Mouse (Mus musculus) liver, embryonic 16.5 days (tissue): ENCODE data around the gene Ess2. TPM values are rescaled to one million over a fixed set of nuclear protein-coding genes. Genes with fewer than 3 reads are reported as not detected.

Experiments
- ATAC-seq: fragments of 200-750 bp; cut with Nextera tagmentation; 2 replicates; pipeline ENCODE4 v1.8.0; 2017; ENCODE audit warnings: low read depth, mild to moderate bottlenecking, moderate number of reproducible peaks, moderate library complexity
- H3K27ac ChIP-seq: fragments of 300-500 bp; sonication (generic); 2 replicates; pipeline ENCODE4 v1.5.1; 2014; ENCODE audit warnings: mild to moderate bottlenecking, low read length
- H3K27me3 ChIP-seq: fragments of 300-500 bp; sonication (generic); 2 replicates; pipeline ENCODE4 v1.6.1; 2014; ENCODE audit warnings: low read depth, low read length, mixed read lengths; ENCODE audit not compliant: control insufficient read depth, insufficient read depth
- H3K36me3 ChIP-seq: fragments of 300-500 bp; sonication (generic); 2 replicates; pipeline ENCODE4 v1.6.1; 2014; ENCODE audit warnings: mild to moderate bottlenecking; ENCODE audit not compliant: control insufficient read depth, insufficient read depth
- H3K4me1 ChIP-seq: fragments of 300-500 bp; sonication (generic); 2 replicates; pipeline ENCODE4 v1.6.1; 2014; ENCODE audit warnings: low read depth, low read length, mixed read lengths; ENCODE audit not compliant: control insufficient read depth
- H3K4me2 ChIP-seq: fragments of 300-500 bp; sonication (generic); 2 replicates; pipeline ENCODE4 v1.6.1; 2014; ENCODE audit warnings: low read depth, low read length, mixed read lengths
- H3K4me3 ChIP-seq: fragments of 300-500 bp; sonication (generic); 2 replicates; pipeline ENCODE4 v1.5.1; 2014; ENCODE audit warnings: low read depth, mild to moderate bottlenecking, low read length
- H3K9ac ChIP-seq: fragments of 300-500 bp; sonication (generic); 2 replicates; pipeline ENCODE4 v1.6.1; 2014; ENCODE audit warnings: low read depth, low read length
- H3K9me3 ChIP-seq: fragments of 300-500 bp; sonication (generic); replicated peaks from 2 replicates; pipeline ENCODE4 v1.6.1; 2016; ENCODE audit warnings: low read length; ENCODE audit not compliant: control insufficient read depth
- WGBS: fragments of 180-500 bp; shearing (Covaris S2); extraction: QIAGEN DNeasy Blood & Tissue Kit; methylation state at CpG from one replicate; pipeline ENCODE4 v1.1.7; 2014; ENCODE audit not compliant: insufficient replicate concordance; 5-methylcytosine and 5-hydroxymethylcytosine counted together
- polyA plus RNA-seq: library from polyadenylated mRNA; unstranded; fragments of >200 nt; fragmentation: Nextera tagmentation; extraction: Ambion mirVana; gene quantifications from 2 replicates; pipeline ENCODE4 v1.2.1, GENCODE M21; 2015

The Ess2 gene
- polyA plus RNA-seq, 1 experiment from 2014 or later, result 9.1 TPM

GRCm38 (mm10) chr16:17876096-17876495 lies 35.1 kb downstream of the Ess2 start:
- H3K4me1 ChIP-seq, result peaks cover 26% of the 10 kb centered on the region

DNA sequence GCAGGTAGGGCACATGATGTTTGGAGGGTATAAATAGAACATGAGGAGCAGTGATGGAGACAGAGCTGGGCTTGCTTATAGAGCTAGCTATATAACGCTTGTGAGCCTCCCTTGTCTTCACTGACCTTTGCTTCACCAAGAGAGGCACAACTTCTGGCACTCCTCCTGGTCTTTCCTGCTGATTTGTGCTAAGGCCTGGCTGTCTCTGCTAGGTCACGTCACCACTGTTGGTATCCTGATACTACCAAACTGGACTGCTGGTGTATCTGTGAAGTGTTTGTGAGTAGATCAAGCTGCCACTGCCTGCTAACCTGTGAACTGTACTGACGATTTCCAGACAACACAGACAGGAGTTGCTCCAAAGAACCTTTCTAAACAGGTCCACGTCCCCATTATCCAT lies 36.0 kb downstream of the Ess2 start:
- Histone ChIP-seq H3K27ac (no peak overlapping the region), H3K36me3 (peaks cover 6% of the 10 kb centered on the region), H3K4me2 (no peak overlapping the region), H3K27me3 (no peaks in the 10 kb centered on the region), H3K9ac (no peak overlapping the region), H3K9me3 (no peaks in the 10 kb centered on the region), H3K4me3 (no peak overlapping the region), H3K4me1 (peaks cover 30% of the 10 kb centered on the region)
- 74% methylated on average over 4 of the region's 4 CpGs for WGBS
- ATAC-seq, result no peak

More at GRCm38 (mm10) chr16:17876096-17876495, 35.1 kb downstream of the Ess2 start:
- WGBS, result 63% methylated on average over 1 of the region's 1 CpGs
- Histone ChIP-seq H3K4me2 (no peak overlapping the region), H3K9me3 (no peaks in the 10 kb centered on the region), H3K36me3 (peaks cover 6% of the 10 kb centered on the region), H3K27me3 (no peaks in the 10 kb centered on the region), H3K9ac (no peak overlapping the region), H3K4me3 (no peak overlapping the region), H3K27ac (no peak overlapping the region)
- ATAC-seq, result no peak

DNA sequence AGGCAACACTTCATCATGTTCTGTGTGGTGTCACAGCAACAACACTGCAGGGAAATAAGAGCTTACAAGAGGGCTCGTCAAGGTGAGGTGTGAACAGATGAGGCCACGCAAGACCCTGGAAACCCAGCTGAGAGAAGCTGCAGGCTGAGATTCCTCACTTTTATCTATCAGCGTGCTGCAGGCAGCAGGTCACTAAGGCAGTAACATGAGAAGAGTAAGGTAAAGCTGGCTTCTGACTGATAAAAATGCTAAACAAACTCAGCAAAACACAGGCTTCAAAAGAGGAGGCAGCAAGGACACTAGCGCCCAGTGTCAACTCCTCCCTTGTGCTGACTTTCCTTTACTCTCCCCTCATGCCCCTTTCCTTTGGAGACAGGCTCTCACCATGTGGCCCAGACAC lies 38.2 kb downstream of the Ess2 start:
- Histone ChIP-seq H3K27ac (no peak overlapping the region), H3K4me3 (no peak overlapping the region), H3K9me3 (no peaks in the 10 kb centered on the region), H3K4me1 (peaks cover 30% of the 10 kb centered on the region), H3K27me3 (no peaks in the 10 kb centered on the region), H3K9ac (no peak overlapping the region), H3K36me3 (peaks cover 6% of the 10 kb centered on the region), H3K4me2 (no peak overlapping the region)
- ATAC-seq, result peak; percentile 20; the same call in 1 of the 2 replicates
- 23% methylated on average over 4 of the region's 4 CpGs for WGBS

- no peak overlapping the region for H3K27ac ChIP-seq
- H3K4me1 ChIP-seq, result peaks cover 30% of the 10 kb centered on the region
- H3K9me3 ChIP-seq, result no peaks in the 10 kb centered on the region
- H3K9ac ChIP-seq, result no peak overlapping the region
- H3K36me3 ChIP-seq, result peaks cover 6% of the 10 kb centered on the region
- H3K4me3 ChIP-seq, result no peak overlapping the region
- ATAC-seq, result peak; percentile 77
- no peaks in the 10 kb centered on the region for H3K27me3 ChIP-seq
- peak overlapping the region; percentile 32 for H3K4me2 ChIP-seq
- 32% methylated on average over 5 of the region's 5 CpGs for WGBS
These were observed 39.9 kb downstream of the Ess2 start for GRCm38 (mm10) chr16:17871248-17871647.

- no peak overlapping the region for H3K4me2 ChIP-seq
- no peaks in the 10 kb centered on the region for H3K36me3 ChIP-seq
- WGBS, result 49% methylated on average over 6 of the region's 6 CpGs
- no peak overlapping the region for H3K9ac ChIP-seq
- H3K4me3 ChIP-seq, result no peak overlapping the region
- H3K4me1 ChIP-seq, result peaks cover 1% of the 10 kb centered on the region
- no peak for ATAC-seq
- H3K9me3 ChIP-seq, result no peaks in the 10 kb centered on the region
- H3K27me3 ChIP-seq, result no peaks in the 10 kb centered on the region
- H3K27ac ChIP-seq, result no peak overlapping the region
These were observed 45.4 kb downstream of the Ess2 start for GRCm38 (mm10) chr16:17865770-17866169.

DNA sequence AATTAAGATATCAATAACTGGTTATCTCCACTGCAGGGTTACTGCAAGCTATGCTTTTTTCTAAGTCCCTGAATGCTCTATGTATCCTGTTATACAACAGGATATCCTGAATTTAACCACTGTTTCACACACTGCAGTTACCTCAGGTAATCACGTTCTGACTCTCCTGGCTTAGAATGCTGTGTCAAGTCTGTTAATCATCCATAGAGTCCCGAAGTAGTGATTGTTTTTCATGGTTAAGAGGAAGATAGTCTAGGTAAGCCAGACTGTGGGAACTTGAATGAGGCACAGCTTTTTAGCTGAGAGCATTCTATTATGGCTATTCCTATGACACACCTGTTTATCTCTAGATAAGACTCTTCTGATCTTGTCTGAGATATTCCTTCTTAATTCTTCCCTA lies 45.9 kb downstream of the Ess2 start:
- H3K27me3 ChIP-seq, result no peaks in the 10 kb centered on the region
- 43% methylated on average over 2 of the region's 2 CpGs for WGBS
- H3K4me3 ChIP-seq, result no peak overlapping the region
- no peak overlapping the region for H3K9ac ChIP-seq
- H3K4me2 ChIP-seq, result no peak overlapping the region
- no peak for ATAC-seq
- no peaks in the 10 kb centered on the region for H3K9me3 ChIP-seq
- H3K4me1 ChIP-seq, result no peaks in the 10 kb centered on the region
- no peak overlapping the region for H3K27ac ChIP-seq
- H3K36me3 ChIP-seq, result no peaks in the 10 kb centered on the region

DNA sequence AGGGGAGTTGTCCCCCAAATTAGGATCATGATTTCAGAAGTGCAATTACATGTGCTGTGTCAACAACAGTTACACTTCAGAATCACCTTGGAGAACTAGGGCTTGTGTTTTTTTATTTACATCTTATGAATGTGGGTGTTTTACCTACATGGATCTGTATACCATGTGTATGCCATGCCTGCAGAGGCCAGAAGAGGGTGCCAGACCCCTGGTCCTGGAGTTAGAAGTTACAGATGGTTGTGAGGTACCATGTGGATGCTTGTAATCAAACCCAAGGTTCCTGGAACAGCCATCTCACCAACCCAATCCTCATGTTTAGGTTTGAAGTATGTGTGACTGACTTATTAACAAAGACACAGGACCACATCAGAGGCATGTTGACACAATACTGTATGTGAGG lies 52.6 kb downstream of the Ess2 start:
- Histone ChIP-seq H3K4me2 (no peak overlapping the region), H3K27ac (no peak overlapping the region), H3K4me1 (no peaks in the 10 kb centered on the region), H3K27me3 (no peaks in the 10 kb centered on the region), H3K4me3 (no peak overlapping the region), H3K9me3 (no peaks in the 10 kb centered on the region), H3K9ac (no peak overlapping the region), H3K36me3 (peaks cover 34% of the 10 kb centered on the region)
- no peak for ATAC-seq

- Histone ChIP-seq H3K4me1 (no peaks in the 10 kb centered on the region), H3K27me3 (no peaks in the 10 kb centered on the region), H3K4me2 (no peak overlapping the region), H3K36me3 (peaks cover 34% of the 10 kb centered on the region), H3K4me3 (no peak overlapping the region), H3K9me3 (no peaks in the 10 kb centered on the region), H3K27ac (no peak overlapping the region), H3K9ac (no peak overlapping the region)
- no peak for ATAC-seq
- 80% methylated on average over 7 of the region's 7 CpGs for WGBS
These were observed 54.0 kb downstream of the Ess2 start for GRCm38 (mm10) chr16:17857157-17857556.

DNA sequence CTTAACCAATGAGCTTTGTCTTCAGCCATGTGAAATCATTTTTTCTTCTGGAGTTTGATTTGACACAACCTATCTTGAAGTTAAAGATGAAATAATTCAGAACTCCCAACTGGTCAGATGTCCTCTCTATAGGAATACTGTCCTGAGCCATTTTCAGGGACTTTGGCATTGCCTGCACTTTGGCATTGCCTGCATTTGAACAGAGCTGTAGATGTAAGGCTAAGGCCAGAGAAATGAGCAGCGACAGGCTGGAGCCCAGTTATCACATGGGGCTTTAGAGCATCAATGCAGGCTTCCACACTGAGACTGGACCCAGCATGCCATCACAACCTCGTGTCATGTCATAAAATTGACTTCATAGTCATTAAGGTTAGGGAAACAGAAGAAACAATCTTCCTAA lies 57.9 kb downstream of the Ess2 start:
- ATAC-seq, result no peak
- Histone ChIP-seq H3K9me3 (no peaks in the 10 kb centered on the region), H3K36me3 (peaks cover 49% of the 10 kb centered on the region), H3K4me3 (no peak overlapping the region), H3K27ac (no peak overlapping the region), H3K4me2 (no peak overlapping the region), H3K9ac (no peak overlapping the region), H3K4me1 (no peaks in the 10 kb centered on the region), H3K27me3 (no peaks in the 10 kb centered on the region)
- 79% methylated on average over 2 of the region's 2 CpGs for WGBS

GRCm38 (mm10) chr16:17851860-17852259 lies 59.3 kb downstream of the Ess2 start:
- 88% methylated on average over 1 of the region's 1 CpGs for whole genome bisulfite sequencing
- Histone ChIP-seq H3K9ac (no peak overlapping the region), H3K27me3 (no peaks in the 10 kb centered on the region), H3K4me1 (no peaks in the 10 kb centered on the region), H3K9me3 (no peaks in the 10 kb centered on the region), H3K4me3 (no peak overlapping the region), H3K27ac (no peak overlapping the region), H3K4me2 (no peak overlapping the region), H3K36me3 (peaks cover 48% of the 10 kb centered on the region)
- no peak for ATAC-seq
